Mouse (Mus musculus) hindbrain, embryonic 10.5 days (tissue): Measurements from ENCODE around the gene Olfr582. TPM values are rescaled to one million over a fixed set of nuclear protein-coding genes. Genes with fewer than 3 reads are reported as not detected.

Source experiments
- DNase-seq: peaks from one replicate; pipeline ENCODE4 v3.0.0-alpha.2; 2017; ENCODE audit warnings: low spot score
- H3K27ac ChIP-seq: fragments of 300-500 bp; sonication (generic); 2 replicates; pipeline ENCODE4 v1.5.1; 2016; ENCODE audit warnings: mild to moderate bottlenecking, moderate library complexity
- H3K27me3 ChIP-seq: fragments of 300-500 bp; sonication (generic); 2 replicates; pipeline ENCODE4 v1.6.1; 2016; ENCODE audit warnings: mild to moderate bottlenecking; ENCODE audit not compliant: poor library complexity, insufficient read depth, severe bottlenecking
- H3K36me3 ChIP-seq: fragments of 300-500 bp; sonication (generic); 2 replicates; pipeline ENCODE4 v1.6.1; 2016; ENCODE audit warnings: mild to moderate bottlenecking, moderate library complexity
- H3K4me1 ChIP-seq: fragments of 300-500 bp; sonication (generic); replicated peaks from 2 replicates; pipeline ENCODE4 v1.6.1; 2016; ENCODE audit warnings: mild to moderate bottlenecking
- H3K4me3 ChIP-seq: fragments of 300-500 bp; sonication (generic); 2 replicates; pipeline ENCODE4 v1.5.1; 2016; ENCODE audit warnings: mild to moderate bottlenecking, moderate library complexity
- H3K9me3 ChIP-seq: fragments of 300-500 bp; sonication (generic); 2 replicates; pipeline ENCODE4 v1.6.1; 2016; ENCODE audit warnings: mild to moderate bottlenecking, moderate library complexity
- WGBS: fragments of 180-500 bp; shearing (Covaris S2); methylation state at CpG from one replicate; pipeline ENCODE4 v1.1.7; 2016; 5-methylcytosine and 5-hydroxymethylcytosine counted together
- polyA plus RNA-seq: library from polyadenylated mRNA; unstranded; fragments of >200 nt; fragmentation: Nextera tagmentation; extraction: Ambion mirVana; gene quantifications from 2 replicates; pipeline ENCODE4 v1.2.1, GENCODE M21; 2016

The Olfr582 gene
- polyA plus RNA-seq, result not detected in 2 replicates

DNA sequence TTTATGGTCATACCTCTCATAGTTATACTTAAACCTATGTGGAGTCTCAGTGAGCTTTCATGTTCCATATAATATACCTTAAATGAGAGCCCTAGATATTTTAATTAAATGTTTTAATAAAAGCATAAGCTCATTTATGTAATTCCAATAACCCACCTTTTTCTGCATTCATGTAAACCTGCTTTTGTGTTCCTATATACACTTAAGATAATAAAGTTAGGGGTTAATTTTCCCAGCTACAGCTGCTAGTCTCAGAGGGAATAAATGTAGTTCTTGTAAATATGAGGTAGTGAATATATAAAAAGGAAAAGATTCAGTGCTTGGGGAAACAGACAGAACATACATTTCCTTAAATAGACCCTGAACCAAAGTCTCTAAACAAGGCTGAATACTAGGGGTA is at the start of gene Olfr582:
Gene Olfr582, plus strand, starts transcription at position 301 of the 400 bp plus-strand sequence.
- no peak for DNase-seq
- Histone ChIP-seq H3K27ac (no peak within 1 kb of the TSS), H3K36me3 (no peaks in the 10 kb centered on the region), H3K4me1 (no peaks in the 10 kb centered on the region), H3K9me3 (no peaks in the 10 kb centered on the region), H3K4me3 (no peak within 1 kb of the TSS), H3K27me3 (no peaks in the 10 kb centered on the region)

DNA sequence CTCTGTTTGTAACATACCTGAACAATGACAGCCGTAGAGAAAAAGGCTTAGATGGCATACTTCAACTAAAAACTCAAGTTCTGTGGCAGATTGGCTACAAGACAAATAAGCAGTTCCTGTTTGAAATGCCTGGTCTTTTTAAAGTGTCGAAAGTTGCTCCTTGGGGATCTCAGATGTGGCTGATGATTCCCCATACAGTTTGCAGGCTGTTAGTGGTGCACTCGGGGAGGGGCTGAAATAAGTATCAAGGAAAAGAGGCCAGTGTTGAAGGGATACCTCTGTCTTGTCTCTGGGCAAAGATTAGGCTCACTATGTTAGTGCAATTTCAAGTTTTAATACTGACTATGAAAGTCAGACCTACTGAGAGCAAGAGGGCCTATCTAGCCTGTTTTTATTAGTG is 48.6 kb upstream of the Olfr582 start, which contains the start of gene Olfr578:
Gene Olfr578, minus strand, starts transcription at position 101 of the 400 bp plus-strand sequence.
- WGBS, result 73% methylated on average over 3 of the region's 3 CpGs
- Histone ChIP-seq H3K27me3 (no peaks in the 10 kb centered on the region), H3K4me3 (no peak within 1 kb of the TSS), H3K9me3 (no peaks in the 10 kb centered on the region), H3K36me3 (no peaks in the 10 kb centered on the region), H3K4me1 (no peaks in the 10 kb centered on the region), H3K27ac (no peak within 1 kb of the TSS)
- DNase-seq, result no peak

DNA sequence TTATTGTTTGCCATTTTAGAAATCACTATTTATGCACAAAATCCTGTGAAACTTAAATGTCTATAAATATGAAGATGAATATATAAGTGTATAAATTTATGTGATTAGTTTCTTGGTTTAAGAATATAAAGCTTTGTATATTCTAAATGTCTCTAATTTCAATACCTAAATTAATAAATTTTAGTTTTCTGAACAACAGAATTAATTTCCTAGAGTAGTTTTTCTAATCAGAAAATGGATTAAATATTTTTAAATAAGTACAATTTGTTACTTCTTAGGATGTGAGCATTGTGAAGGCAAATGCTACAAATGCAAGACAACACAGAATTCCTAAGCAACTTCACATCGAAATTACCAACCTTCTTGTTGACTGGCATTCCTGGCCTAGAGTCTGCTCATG is 13.2 kb downstream of the Olfr582 start, which contains the start of gene Olfr583:
Gene Olfr583, plus strand, starts transcription at position 301 of the 400 bp plus-strand sequence.
- H3K36me3 ChIP-seq, result no peaks in the 10 kb centered on the region
- H3K27ac ChIP-seq, result no peak within 1 kb of the TSS
- no peaks in the 10 kb centered on the region for H3K27me3 ChIP-seq
- no peak within 1 kb of the TSS for H3K4me3 ChIP-seq
- H3K9me3 ChIP-seq, result no peaks in the 10 kb centered on the region
- H3K4me1 ChIP-seq, result no peaks in the 10 kb centered on the region
- 92% methylated on average over 1 of the region's 1 CpGs for WGBS
- no peak for DNase-seq

DNA sequence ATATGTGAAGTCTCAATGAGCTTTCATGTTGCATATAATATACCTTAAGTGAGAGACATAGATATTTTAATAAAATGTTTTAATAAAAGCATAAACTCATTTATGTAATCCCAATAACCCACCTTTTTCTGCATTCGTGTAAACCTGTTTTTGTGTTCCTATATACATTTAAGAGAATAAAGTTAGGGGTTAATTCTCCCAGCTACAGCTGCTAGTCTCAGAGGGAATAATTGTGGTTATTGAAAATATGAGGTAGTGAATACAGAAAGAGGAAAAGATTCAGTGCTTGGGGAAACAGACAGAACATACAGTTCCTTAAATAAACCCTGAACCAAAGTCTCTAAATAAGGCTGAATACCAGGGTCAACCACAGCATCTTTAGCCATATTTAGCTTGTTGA is 43.8 kb downstream of the Olfr582 start, which contains the start of gene Olfr584:
Gene Olfr584, plus strand, starts transcription at position 301 of the 400 bp plus-strand sequence.
- DNase-seq, result no peak
- Histone ChIP-seq H3K36me3 (no peaks in the 10 kb centered on the region), H3K4me3 (no peak within 1 kb of the TSS), H3K27ac (no peak within 1 kb of the TSS), H3K9me3 (peaks cover 15% of the 10 kb centered on the region), H3K4me1 (no peaks in the 10 kb centered on the region), H3K27me3 (no peaks in the 10 kb centered on the region)
- 79% methylated on average over 1 of the region's 1 CpGs for WGBS

Other genes starting within 250 kb of the Olfr582 start
- gene Olfr564, start 234.5 kb upstream of the Olfr582 start, polyA plus RNA-seq, result not detected in 2 replicates
- not detected in 2 replicates for gene Olfr566, start 179.3 kb upstream of the Olfr582 start, polyA plus RNA-seq
- gene Olfr568, start 160.9 kb upstream of the Olfr582 start, polyA plus RNA-seq, result not detected in 2 replicates
- gene Olfr569, start 147.1 kb upstream of the Olfr582 start, polyA plus RNA-seq, result not detected in 2 replicates
- gene Olfr570, start 143.4 kb upstream of the Olfr582 start, polyA plus RNA-seq, result not detected in 2 replicates
- 0.03 TPM in 1 of 2 replicates, not detected in the other for gene Olfr571, start 120.5 kb upstream of the Olfr582 start, polyA plus RNA-seq
- not detected in 2 replicates for gene Olfr572, start 113.6 kb upstream of the Olfr582 start, polyA plus RNA-seq
- gene Olfr573-ps1, start 95.4 kb upstream of the Olfr582 start, polyA plus RNA-seq, result not detected in 2 replicates
- not detected in 2 replicates for gene Olfr574, start 89.6 kb upstream of the Olfr582 start, polyA plus RNA-seq
- not detected in 2 replicates for gene Olfr575, start 79.2 kb upstream of the Olfr582 start, polyA plus RNA-seq
- not detected in 2 replicates for gene Olfr576, start 75.4 kb upstream of the Olfr582 start, polyA plus RNA-seq
- not detected in 2 replicates for gene Olfr577, start 62.1 kb upstream of the Olfr582 start, polyA plus RNA-seq
- gene Olfr578, start 48.7 kb upstream of the Olfr582 start, polyA plus RNA-seq, result not detected in 2 replicates
- gene Olfr583, start 13.3 kb downstream of the Olfr582 start, polyA plus RNA-seq, result not detected in 2 replicates
- not detected in 2 replicates for gene Olfr584, start 43.9 kb downstream of the Olfr582 start, polyA plus RNA-seq
- gene Olfr585, start 59.7 kb downstream of the Olfr582 start, polyA plus RNA-seq, result not detected in 2 replicates
- not detected in 2 replicates for gene Olfr586, start 87.6 kb downstream of the Olfr582 start, polyA plus RNA-seq
- not detected in 2 replicates for gene Olfr588-ps1, start 102.9 kb downstream of the Olfr582 start, polyA plus RNA-seq
- gene Olfr589, start 118.3 kb downstream of the Olfr582 start, polyA plus RNA-seq, result not detected in 2 replicates
- not detected in 2 replicates for gene Olfr591, start 140.3 kb downstream of the Olfr582 start, polyA plus RNA-seq
- gene Olfr592, start 146.8 kb downstream of the Olfr582 start, polyA plus RNA-seq, result not detected in 2 replicates
- not detected in 2 replicates for gene Olfr593, start 173.8 kb downstream of the Olfr582 start, polyA plus RNA-seq
- gene Olfr594, start 179.0 kb downstream of the Olfr582 start, polyA plus RNA-seq, result not detected in 2 replicates
- not detected in 2 replicates for gene Usp17ld, start 214.5 kb downstream of the Olfr582 start, polyA plus RNA-seq